Mouse (Mus musculus) E14TG2a.4 (cell line): ENCODE results near the gene Coa4.
A peak's percentile ranks its signal among the peaks of the same experiment; 100 is the strongest.

ENCODE experiments used
- H3K27me3 ChIP-seq: 2 replicates; pipeline ENCODE4 v1.6.1; 2014; ENCODE audit warnings: low read length, control low read depth; ENCODE audit not compliant: insufficient read depth
- H3K36me3 ChIP-seq: 2 replicates; pipeline ENCODE4 v1.6.1; 2014; ENCODE audit warnings: low read length, control low read depth; ENCODE audit not compliant: insufficient read depth
- H3K4me1 ChIP-seq: replicated peaks from 2 replicates; pipeline ENCODE4 v1.6.1; 2014; ENCODE audit warnings: low read depth, low read length, control low read depth
- H3K4me3 ChIP-seq: replicated peaks from 2 replicates; pipeline ENCODE4 v1.5.1; 2014; ENCODE audit warnings: mild to moderate bottlenecking, low read length
- H3K9me3 ChIP-seq: 2 replicates; pipeline ENCODE4 v1.6.1; 2014; ENCODE audit warnings: low read length, control low read depth
- CTCF ChIP-seq: conservative IDR thresholded peaks from 2 replicates; pipeline ENCODE4 v1.5.1; 2014; ENCODE audit warnings: low read length
- NANOG ChIP-seq: IDR thresholded peaks from 2 replicates; pipeline ENCODE4 v1.6.1; 2014; ENCODE audit warnings: borderline replicate concordance, low read length, mixed read lengths
- POU5F1 ChIP-seq: IDR thresholded peaks from 2 replicates; pipeline ENCODE4 v1.6.1; 2014; ENCODE audit warnings: low read length, borderline replicate concordance

Gene Coa4

GRCm38 (mm10) chr7:100537519-100537902, 640 bp downstream of the Coa4 start:
- Histone ChIP-seq H3K4me3 (peak overlapping the region; percentile 82), H3K4me1 (peaks cover 41% of the 10 kb centered on the region), H3K36me3 (peaks cover 22% of the 10 kb centered on the region), H3K27me3 (no peaks in the 10 kb centered on the region), H3K9me3 (no peaks in the 10 kb centered on the region)
- no peak for TF ChIP-seq CTCF
- TF ChIP-seq NANOG: no peak
- no peak for TF ChIP-seq POU5F1

GRCm38 (mm10) chr7:100539516-100539915, 2.6 kb downstream of the Coa4 start:
- no peaks in the 10 kb centered on the region for H3K27me3 ChIP-seq
- no peak overlapping the region for H3K4me3 ChIP-seq
- H3K4me1 ChIP-seq: peaks cover 22% of the 10 kb centered on the region
- H3K36me3 ChIP-seq: peaks cover 19% of the 10 kb centered on the region
- TF ChIP-seq CTCF: no peak
- no peaks in the 10 kb centered on the region for H3K9me3 ChIP-seq

- H3K27me3 ChIP-seq: no peaks in the 10 kb centered on the region
- peaks cover 18% of the 10 kb centered on the region for H3K36me3 ChIP-seq
- H3K9me3 ChIP-seq: no peaks in the 10 kb centered on the region
- no peak overlapping the region for H3K4me3 ChIP-seq
- TF ChIP-seq NANOG (no peak), POU5F1 (no peak)
- H3K4me1 ChIP-seq: no peaks in the 10 kb centered on the region; the same call in 1 of the 2 replicates
Observed at GRCm38 (mm10) chr7:100544437-100544836, 7.6 kb downstream of the Coa4 start.

- peaks cover 18% of the 10 kb centered on the region for H3K36me3 ChIP-seq
- TF ChIP-seq NANOG: no peak
- no peaks in the 10 kb centered on the region for H3K9me3 ChIP-seq
- peaks cover 4% of the 10 kb centered on the region; the same call in 1 of the 2 replicates for H3K4me1 ChIP-seq
- H3K27me3 ChIP-seq: no peaks in the 10 kb centered on the region
- no peak overlapping the region for H3K4me3 ChIP-seq
Observed at GRCm38 (mm10) chr7:100547631-100548030, 10.8 kb downstream of the Coa4 start.

- TF ChIP-seq POU5F1: no peak
- TF ChIP-seq NANOG: no peak
- TF ChIP-seq CTCF: no peak
- peaks cover 19% of the 10 kb centered on the region for H3K4me1 ChIP-seq
- no peaks in the 10 kb centered on the region for H3K27me3 ChIP-seq
- peaks cover 18% of the 10 kb centered on the region for H3K36me3 ChIP-seq
- H3K9me3 ChIP-seq: no peaks in the 10 kb centered on the region
- no peak overlapping the region for H3K4me3 ChIP-seq
Observed at GRCm38 (mm10) chr7:100549796-100550195, 12.9 kb downstream of the Coa4 start.

GRCm38 (mm10) chr7:100550338-100551007, 13.6 kb downstream of the Coa4 start:
- Histone ChIP-seq H3K27me3 (no peaks in the 10 kb centered on the region), H3K36me3 (peaks cover 18% of the 10 kb centered on the region), H3K4me1 (peaks cover 25% of the 10 kb centered on the region), H3K9me3 (no peaks in the 10 kb centered on the region), H3K4me3 (no peak overlapping the region)
- TF ChIP-seq POU5F1: no peak
- peak; percentile 35 for TF ChIP-seq CTCF

GRCm38 (mm10) chr7:100554939-100555338, 18.1 kb downstream of the Coa4 start:
- Histone ChIP-seq H3K4me3 (no peak overlapping the region), H3K27me3 (no peaks in the 10 kb centered on the region), H3K9me3 (no peaks in the 10 kb centered on the region), H3K4me1 (peaks cover 34% of the 10 kb centered on the region), H3K36me3 (peaks cover 11% of the 10 kb centered on the region)
- TF ChIP-seq POU5F1 (no peak), NANOG (no peak), CTCF (no peak)

GRCm38 (mm10) chr7:100555431-100555951, 18.6 kb downstream of the Coa4 start:
- TF ChIP-seq CTCF: no peak
- TF ChIP-seq NANOG: no peak
- TF ChIP-seq POU5F1: no peak

GRCm38 (mm10) chr7:100557241-100557640, 20.4 kb downstream of the Coa4 start:
- Histone ChIP-seq H3K27me3 (no peaks in the 10 kb centered on the region), H3K9me3 (no peaks in the 10 kb centered on the region), H3K36me3 (peaks cover 4% of the 10 kb centered on the region; the same call in 1 of the 2 replicates), H3K4me3 (no peak overlapping the region), H3K4me1 (peaks cover 38% of the 10 kb centered on the region)
- no peak for TF ChIP-seq CTCF
- no peak for TF ChIP-seq POU5F1
- no peak for TF ChIP-seq NANOG

More at GRCm38 (mm10) chr7:100555431-100555951, 18.6 kb downstream of the Coa4 start:
- Histone ChIP-seq H3K4me3 (peak overlapping the region; percentile 50), H3K4me1 (peaks cover 33% of the 10 kb centered on the region), H3K27me3 (no peaks in the 10 kb centered on the region), H3K36me3 (peaks cover 8% of the 10 kb centered on the region; the same call in 1 of the 2 replicates), H3K9me3 (no peaks in the 10 kb centered on the region)
